Mouse (Mus musculus) spleen, postnatal 36 days (tissue): Measurements from ENCODE around the gene Pgam2.
"Not testable (repeated sequence)": the region's sequence is repeated elsewhere in the genome, so short reads cannot be mapped to it uniquely, and the experiment has no call there.

ENCODE experiments used
- DNase-seq, 2 experiments: peaks; one replicate each; pipeline ENCODE4 v3.0.0; 2022; ENCODE audit warnings: low spot score in 2 of 2, mixed read lengths in 1 of 2

Pgam2 gene

DNA sequence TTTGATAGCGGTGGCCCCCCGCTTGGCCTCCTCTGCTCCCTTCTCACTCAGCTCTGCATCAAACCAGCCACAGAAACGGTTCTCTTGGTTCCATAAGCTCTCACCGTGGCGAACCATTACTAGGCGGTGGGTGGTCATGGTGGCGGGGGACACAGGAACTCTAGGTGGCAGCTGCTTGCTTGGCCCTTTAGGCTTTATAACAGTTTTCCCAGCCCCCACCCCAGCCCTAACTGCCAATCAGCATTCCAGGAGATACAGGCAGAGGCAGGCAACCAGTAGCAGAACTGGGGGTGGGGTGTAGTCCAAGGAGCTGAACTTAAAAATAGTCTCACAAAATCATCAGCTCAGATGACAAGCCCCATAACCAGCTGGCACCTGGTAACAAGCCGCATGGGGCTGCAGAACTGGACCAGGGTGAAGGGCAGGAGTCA, at the start of gene Pgam2:
Gene Pgam2 (minus strand): TSS at position 183 of the 431 bp plus-strand sequence.
- no peak for DNase-seq

DNA sequence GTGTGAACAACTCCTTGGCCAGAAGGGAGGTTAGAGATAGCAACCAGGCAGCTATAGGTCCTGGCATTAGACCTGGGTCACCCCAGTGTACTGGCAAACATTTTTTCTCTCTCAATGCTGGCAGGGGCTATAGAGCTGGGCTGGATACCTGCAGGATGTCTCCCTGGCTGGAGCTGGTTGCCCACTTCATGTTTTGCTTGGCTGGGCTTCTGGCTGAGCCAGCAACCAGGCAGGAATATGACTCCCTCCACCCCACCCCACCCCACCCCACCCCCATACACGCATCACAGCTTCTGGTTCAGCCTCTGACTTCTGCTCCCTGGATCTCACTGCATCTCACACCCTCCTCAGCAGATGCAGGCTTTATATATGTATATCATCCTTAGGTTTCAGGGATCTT, 48.8 kb upstream of the Pgam2 start:
- no peak for DNase-seq

DNA sequence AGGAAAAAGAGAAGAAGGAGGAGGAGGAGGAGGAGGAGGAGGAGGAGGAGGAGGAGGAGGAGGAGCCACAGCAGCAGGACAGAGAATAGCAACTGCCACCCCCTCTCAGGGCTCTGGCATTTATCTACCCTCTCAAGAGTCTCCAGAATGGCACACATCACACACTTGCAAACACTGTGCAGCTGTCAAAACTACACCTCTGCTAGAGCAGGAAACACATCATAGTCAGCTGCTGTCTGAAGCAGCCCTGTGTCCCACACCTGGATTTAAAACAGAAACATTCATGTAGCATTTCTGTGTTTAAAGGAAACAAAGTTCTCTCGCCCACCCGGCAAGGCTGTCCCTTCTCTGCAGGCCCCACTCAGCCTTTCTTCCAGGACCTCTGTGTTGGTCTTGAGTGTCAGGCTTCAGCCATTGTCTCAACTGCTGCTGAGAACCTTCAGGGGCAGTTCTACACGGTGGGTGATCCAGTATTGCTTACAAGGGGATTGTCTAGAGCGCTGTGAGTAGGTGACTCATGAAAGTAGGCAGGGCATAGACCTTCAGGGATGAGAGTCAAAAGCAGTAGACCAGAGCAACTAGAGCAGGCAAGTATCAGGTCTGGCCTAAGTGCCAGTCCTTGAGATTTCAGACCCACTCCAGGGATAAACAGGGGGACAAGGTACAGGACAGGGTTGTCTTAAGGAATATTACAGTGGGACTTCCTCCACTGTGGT, 47.6 kb upstream of the Pgam2 start:
- no peak for DNase-seq

DNA sequence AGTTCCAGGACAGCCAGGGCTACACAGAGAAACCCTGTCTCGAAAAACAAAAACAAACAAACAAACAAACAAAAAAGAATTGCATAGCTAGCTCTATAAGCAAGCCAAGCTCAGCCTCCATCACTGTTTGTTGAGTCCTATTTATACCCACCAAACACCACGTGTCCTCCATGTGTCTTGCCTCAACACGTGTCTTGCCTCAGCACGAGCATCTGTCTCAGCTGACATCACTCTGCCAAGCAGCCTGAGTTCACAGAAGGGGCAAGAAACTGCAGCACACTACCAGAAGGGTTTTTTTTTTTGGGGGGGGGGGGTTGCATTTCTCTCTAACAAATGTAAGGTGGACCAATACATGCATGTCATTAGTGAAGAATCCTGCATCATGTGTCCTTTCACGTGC, 46.9 kb upstream of the Pgam2 start:
- DNase-seq: no peak

DNA sequence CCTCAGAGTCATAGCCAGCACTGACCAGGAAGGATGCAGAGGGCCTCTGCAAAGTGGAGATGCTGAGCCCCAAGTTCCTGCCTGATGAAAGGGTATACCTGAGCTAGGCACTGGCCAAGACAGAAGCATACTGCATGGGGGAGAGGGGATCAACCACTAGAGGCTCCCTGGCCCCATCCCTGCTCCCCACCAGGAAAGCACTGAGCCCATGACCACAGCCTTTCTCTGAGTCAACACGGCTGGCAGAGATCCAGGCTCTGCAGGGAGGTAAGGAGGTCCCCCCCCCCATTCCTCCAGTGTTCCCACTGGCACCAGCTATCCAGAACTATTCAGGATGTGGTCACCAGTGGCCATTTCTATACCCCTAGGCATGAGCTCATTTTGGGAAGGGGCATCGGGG, 45.8 kb upstream of the Pgam2 start:
- no peak for DNase-seq

DNA sequence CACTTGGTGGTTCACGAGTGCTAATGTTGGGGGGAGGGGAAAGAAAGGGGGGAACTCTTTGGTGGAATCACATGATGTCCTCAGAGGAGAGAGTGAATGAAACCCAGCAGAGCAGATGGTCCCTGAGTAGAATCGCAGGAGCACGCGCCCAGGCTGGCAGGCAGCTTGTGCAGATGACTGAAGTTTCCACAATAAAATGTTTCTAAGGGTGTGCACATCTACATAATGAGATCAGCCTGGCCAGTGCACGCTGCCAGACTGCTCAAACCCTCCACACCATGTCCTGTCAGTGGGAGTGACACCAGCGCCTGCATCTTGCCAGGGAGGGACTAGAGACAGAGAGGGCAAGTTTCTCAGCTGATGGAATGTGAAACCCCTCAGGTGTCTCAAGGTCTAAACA, 45.2 kb upstream of the Pgam2 start:
- no peak for DNase-seq

DNA sequence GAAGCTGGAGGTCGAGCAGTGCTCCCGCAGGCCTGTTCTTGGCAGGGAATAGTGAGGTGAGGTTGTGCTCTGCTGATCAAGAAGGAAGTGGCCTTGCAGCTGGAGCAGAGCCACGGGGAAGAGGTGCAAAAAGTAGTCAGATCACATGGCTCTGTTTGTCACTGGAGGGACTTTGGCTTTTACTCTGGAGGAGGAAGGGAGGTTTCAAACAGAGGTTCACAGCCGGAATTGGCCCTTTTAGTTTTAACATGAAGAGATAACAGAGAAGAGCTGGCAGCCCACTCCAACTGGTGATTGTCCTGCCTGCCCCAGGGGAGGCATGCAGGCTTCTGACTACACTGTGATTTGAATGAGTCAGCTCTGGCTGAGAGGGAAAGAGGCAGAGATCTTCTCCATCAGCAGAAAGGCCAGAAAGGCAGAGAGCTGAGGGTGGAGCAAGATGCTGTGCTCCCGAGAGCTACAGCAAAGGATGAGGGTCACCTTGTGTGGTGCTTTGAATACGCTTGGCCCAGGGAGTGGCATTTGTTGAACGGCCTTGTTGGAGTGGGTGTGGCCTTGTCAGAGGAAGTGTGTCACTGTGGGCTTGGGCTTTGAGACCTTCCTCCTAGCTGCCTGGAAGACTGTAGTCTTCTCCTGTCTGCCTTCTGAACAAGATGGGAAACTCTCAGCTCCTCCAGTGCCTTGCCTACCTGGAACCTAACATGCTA, 43.3 kb upstream of the Pgam2 start:
- no peak for DNase-seq

DNA sequence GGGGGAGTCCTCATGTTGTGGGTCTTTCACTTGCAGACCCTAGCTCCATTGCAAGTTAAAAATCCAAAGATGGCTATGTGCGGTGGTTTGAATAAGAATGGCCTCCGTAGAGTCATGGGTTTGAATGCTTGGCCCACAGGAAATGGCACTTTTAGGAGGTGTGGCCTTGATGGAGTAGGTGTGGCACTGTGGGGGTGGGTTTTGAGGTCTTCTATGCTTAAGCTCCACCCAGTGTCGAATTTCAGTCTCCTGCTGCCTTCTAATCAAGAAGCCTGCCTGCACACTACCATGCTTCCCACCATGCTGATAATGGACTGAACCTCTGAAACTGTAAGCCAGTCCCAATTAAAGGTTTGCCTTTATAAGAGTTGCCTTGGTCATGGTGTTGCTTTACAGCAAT, 39.6 kb upstream of the Pgam2 start:
- DNase-seq: no peak

DNA sequence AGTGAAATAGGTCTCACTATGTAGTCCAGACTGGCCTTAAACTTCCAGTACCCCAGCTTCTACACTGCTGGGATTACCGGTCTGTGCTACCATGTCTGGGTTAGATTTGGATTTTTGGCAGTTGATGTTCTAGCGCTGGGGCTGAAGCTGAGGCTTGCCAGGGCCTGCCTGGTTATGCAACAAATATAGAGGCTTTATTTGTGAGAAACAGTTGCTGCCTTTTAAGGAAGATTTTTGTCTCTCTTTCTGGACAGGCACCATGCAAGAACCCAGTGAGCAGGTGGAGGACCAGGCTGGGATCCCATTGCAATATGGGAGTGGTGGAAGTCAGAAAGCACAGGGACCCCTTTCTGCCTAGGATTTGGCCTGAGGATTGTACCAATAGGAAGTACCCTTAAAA, 38.2 kb upstream of the Pgam2 start:
- no peak for DNase-seq

DNA sequence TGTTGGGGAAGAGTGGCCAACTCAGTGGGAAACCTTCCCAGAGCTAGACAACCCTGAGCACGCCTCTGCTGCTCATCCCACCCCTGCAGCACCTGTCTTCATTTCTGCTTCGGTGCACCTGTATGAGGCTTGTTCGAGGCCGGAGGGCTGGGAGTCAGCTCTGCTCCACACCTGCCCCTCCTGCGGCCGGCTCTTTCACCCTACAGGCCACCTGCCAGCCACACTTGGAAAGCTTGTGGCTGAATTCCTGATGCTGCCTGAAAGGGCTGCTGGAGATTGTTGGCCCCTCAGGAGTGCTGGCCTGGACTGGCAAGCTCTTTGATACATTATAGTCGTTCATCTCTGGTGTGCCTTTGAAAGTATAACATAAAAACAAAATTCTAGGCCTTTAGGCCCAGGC, 36.8 kb upstream of the Pgam2 start:
- DNase-seq: no peak

DNA sequence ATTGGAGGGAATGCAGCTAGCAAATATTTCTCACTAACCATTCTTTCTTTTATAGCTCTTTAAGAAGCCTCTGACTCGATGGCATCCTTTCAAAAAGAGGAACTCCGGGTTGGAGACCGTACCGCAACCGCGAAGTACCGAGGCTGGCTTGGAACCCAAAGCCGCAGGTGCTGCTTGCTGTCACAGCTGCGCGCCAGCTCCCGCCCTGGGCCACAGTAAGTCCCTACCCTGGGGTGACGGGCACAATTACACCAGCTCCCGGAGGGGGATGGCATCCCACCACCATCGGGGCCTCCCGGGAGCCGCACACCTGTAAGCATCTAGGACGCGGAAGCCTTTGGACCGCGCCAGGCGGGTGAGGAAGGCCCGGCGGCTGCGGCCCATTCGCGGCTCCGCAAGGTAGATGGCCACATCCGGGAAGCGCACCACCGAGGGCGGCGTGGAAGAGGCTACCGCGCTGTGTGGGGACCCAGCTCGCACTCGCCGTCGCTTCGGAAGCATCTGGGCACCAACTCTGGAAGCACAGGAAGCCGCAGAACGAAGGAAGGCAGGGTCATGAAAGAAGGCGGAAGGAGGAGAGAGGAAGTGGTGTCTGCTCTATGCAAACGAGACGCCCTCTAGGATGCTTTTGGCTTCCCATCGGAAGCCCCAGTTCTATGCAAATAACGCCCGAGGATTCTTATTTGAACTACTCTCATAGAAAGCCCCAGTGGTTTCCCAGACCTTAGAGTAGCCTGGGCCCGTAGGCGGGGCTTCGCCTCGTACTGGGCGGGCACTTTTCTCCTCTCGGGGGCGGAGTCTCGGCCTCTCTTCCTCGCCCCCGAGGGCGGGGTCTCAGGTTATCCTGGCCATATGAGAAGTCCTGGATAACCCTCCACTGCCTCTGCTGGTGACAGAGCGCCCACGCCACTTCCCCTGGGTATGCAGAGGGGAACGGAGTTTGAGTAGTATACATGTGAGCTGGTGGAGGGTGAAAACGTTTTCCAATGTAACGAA, 34.0 kb upstream of the Pgam2 start, which contains the start of gene Polm:
Gene Polm (minus strand): TSS at position 766 of the 996 bp plus-strand sequence.
- DNase-seq: peak; percentile 88 to 92

DNA sequence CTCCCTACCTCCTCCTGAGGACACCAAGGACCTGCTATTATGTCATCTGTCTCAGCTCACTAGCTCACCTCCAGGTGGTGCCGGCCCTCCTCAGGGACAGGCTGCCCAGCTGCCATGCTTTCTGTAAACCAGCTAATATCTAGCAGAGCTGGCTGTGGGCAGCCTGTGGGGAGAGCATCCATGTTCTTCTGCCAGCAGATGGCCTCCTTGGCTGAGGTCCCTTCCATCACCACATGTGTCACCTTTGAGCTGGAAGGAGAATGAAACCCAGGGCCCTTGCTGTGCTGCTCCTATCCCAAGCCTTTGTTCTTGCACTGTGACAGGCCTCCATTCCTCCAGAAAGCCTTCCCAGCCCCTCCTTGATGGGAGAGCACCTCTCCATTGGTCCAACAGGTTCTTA, 32.6 kb upstream of the Pgam2 start:
- DNase-seq: peak in 1 of 2 experiments; percentile 31

DNA sequence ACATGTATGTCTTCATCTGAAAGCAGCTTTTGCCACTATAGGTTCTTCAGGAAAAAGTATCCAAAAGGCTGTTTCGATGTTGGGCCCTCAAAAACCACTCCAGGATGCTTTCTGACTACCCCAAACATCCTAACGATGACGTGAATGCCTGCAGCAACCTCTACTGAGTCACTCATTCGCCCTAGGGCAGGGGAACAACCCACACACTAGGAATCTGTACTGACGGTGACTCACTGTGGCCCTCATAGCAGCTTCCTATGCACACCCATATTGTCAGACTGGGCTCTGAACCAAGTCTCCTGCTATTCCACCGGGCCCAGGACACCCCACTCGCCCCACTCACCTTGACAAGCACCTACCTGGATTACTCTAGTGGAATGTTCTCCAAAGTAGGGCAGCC, 31.5 kb upstream of the Pgam2 start:
- DNase-seq: no peak

DNA sequence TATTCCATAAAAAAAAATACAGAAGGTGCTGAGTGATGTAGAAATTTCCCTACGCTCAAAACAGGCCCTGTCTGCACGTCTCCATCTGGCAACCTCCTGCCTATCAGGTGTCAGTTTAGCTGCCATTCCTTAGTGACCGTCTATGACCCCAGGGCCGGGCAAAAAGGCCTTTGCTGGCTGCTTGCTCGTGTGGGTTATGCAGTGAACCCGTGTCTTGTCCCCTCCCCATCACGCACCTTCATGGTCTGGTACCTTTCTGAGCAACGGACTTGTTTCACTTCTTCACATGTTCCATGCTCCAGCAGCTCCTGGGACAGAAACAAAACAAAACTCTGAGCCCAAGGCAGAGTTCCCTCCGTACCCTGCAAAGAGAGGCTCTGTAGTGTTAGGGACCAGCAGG, 31.0 kb upstream of the Pgam2 start:
- DNase-seq: peak; percentile 40 to 42

DNA sequence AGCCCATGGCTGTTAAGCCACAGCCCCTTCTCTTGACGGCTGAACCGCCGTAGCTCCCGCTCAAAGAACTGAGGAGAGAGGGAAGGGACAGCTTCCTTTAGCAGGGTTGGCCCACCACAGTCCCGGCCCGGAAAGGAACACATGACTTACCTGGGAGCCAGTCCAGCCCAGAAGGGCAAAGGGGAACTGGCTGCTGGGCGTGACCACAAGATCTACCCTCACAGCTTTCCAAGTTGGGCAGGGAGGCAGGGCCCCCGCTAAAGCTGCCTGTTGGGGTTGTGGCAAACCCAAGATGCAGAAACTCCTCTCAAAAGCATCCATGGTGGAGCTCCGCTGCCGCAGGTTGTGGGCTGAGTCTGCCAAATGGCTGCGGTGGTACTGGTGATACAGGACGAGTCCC, 25.8 kb upstream of the Pgam2 start:
- DNase-seq: no peak

DNA sequence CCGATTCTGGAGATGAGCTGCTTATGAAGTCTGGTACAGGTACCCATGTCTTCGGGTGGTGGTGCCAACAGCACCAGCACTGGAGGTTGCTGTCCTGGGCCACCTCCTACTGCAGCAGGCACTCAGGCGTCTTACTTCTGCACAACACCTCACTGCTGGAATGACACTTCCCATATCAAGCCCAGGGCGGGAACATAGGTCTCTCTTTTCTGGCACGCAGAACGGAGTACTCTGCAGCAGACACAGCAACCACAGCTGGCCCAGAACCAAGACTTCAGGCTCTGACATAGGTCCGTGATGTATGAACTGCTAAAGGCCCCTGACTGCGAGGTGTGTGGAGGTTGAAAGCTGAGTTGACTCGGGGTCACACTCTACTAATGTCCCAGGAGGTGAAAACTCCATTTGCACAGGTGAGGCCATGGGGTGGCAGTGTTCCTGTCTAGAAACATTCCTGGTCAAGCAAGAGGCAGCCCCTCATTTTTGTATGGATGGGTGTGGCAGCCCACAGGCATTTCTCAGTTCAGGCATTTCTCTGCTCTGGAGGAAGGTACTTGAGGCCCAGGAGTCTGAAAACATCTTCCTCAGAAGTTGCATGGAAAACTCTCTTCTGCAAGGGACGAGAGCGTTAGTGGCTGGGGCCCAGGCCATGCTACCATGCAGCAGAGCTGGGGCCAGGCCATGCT, 25.1 kb upstream of the Pgam2 start:
- no peak for DNase-seq

DNA sequence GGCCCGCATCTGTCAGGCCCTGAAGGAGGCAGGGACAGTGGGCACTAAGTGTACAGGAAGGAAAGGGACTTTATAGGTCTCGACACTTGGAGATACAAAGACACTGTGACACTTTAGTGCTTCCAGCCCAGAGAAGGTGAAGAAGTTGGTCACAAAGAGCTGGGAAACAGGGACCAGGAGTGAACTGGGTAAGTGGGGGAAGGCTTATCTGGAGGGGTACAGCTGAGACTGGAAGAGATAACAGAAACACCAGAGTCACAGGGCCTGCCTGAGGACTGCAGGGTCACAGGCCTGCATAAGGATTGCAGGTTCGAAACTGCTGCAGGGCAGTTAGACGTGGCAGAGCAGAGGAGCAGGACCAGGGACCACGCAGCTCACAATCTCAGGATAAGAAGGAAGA, 24.4 kb upstream of the Pgam2 start:
- DNase-seq: no peak

DNA sequence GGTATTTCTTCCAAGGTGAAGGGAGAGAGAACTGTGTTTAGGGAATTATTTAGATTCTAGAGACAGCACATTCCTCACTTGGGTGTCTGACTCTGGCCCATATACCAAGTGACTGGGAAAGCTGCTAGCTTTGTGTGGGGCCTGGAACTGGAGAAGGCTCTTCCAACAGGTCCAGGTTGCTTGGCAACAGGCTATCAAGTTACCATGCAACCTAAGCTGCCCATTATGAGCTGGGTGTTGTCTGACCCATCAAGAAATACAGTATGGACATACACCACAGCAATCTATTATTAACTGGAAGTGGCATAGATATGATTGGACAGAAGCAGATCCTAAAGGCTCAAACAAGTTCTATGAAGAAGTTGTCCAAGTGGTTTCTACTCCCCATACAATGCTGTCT, 21.9 kb upstream of the Pgam2 start:
- DNase-seq: no peak

DNA sequence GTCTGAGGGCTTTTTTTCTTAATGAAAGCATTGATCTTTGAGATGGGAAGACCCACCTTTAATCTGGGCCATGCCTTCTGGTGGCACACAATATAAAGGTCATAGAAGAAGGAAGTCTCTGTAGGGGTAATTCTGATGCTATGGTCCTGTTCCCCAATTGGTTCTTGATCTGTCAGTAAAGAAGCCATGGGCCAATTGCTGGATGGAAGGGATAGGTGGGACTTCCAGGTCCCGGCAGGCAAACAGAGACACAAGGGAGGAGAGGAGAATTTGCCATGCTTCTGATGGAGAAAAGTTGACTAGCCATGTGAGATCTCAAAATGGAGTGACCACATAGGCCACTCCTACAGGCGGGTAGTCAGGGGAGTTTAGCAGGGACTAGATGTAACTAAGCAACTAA, 15.7 kb upstream of the Pgam2 start:
- no peak for DNase-seq

DNA sequence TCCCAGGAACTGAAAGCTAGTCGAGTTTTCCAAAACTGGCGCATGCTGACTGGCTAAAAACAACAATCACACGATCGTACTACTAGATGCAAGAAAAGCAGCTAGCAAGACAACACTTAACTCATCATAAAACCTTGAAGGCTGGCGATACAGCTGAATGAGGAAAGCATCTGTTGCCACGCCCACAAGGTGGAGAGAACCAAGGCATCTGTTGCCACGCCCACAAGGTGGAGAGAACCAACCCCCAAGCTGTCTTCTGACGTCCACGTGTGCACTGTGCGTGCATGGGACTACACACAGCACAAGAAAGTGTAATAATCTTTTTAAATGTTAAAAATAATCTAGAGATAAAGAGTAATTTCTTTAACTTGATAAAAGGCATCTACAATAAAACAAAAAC, 9.8 kb upstream of the Pgam2 start:
- DNase-seq: no peak

DNA sequence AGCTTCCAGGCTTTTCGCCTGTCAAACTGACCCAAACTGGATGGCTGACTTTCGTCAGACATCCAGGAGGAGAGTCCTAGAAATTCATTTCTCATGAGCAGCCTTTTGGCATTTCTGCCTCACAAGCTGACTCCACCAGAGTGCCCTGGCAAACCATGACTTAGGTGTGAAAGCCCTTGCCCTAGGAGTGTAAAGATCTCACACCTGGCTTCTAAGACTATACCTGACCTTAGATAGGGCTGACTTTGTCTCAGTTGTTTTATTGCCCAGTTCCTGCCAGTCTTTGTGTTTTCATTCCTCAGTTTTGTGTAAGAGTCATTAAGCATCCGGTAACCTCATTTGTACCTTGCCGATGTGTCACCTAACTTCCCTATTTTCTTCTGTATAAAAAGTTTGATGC, 6.0 kb upstream of the Pgam2 start:
- not testable (repeated sequence) for DNase-seq

DNA sequence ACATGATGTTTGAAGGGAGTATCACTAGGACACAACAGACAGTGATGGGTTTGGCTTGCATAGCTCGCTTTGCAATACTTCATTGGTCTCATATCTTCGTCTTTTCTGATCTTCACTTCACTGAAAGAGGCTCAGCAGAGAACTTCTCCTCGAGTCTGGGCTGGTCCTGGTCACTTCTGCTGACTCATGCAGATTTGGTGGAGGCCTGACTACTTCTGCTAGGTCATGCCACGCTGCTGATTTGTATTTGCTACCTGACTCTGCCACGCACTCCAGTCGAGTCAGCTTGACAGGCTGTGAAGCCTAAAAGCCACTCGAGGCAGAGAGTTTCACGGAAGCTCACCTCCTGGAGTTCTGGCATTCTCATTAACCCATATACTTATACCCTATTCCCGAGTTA, 4.4 kb upstream of the Pgam2 start:
- no peak for DNase-seq
